21 mouse cellular contexts compared by ENCODE assay signal in the genomic region with DNA sequence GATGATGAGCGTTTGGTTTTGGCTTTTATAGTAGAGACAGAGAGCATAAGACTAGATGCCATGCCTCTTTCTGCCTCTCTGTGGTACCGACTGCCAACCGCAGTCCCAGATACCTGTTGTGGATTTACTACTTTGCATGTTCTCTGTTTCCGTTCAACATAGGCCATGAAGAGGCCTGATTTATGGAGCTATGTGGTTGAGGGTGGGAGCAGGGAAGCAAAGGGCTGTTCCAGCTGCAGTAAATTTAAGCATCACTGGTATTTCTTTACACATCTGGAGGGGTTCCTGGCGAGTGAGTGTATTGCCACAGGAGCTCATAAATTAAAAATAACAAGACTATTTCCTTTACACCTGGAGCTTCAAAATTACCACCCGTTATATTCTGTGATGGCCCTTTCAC.
DNase-seq lines count a peak whose midpoint lies in the region; ATAC-seq and TF ChIP-seq lines count a peak whose summit lies in the region.
"Had no signal": no experiment of that assay in that cellular context is flagged by ENCODE, and none has a peak within 500 bp of the region (broad histone marks: within the 10 kb centered on the region; RNA-seq: fewer than 3 reads in every experiment).

No protein-coding gene starts in this region.

- peak; percentile 19 for DNase-seq in embryo, embryonic 11 days
- no peak for DNase-seq in embryo, embryonic 9.5 days (ENCODE audit: extremely low spot score)
- DNase-seq in kidney, adult 18-20 months, result no peak
- DNase-seq in limb, embryonic 10.5 days (ENCODE audit: low spot score), result no peak
- no peak for DNase-seq in limb, embryonic 14.5 days (ENCODE audit: low spot score)
- DNase-seq in gastrocnemius, postnatal 4 days (ENCODE audit: low spot score in 2 of 2), result no peak
- DNase-seq: adrenal gland, adult 8-10 months; B cell, adult 2 months; cerebellum, adult 11 months; cerebellum, adult 8-10 months; cerebellum, postnatal 25 days; gastrocnemius, postnatal 14 days had no signal

- H3K36me3 ChIP-seq in kidney, embryonic 15.5 days, result 0 out of 2 replicates have a peak, but pooled peaks cover 4% of the 10 kb centered on the region
- H3K36me3 ChIP-seq in limb, embryonic 10.5 days, result peaks cover 26% of the 10 kb centered on the region
- H3K36me3 ChIP-seq in limb, embryonic 14.5 days (ENCODE audit: control insufficient read depth, insufficient read depth, low read length), result no peaks in the 10 kb centered on the region
- H3K36me3 ChIP-seq in liver, embryonic 12.5 days, result no peaks in the 10 kb centered on the region
- H3K36me3 ChIP-seq: embryonic facial prominence, embryonic 12.5 days; forebrain, embryonic 15.5 days; G1E; hindbrain, embryonic 10.5 days; hindbrain, embryonic 15.5 days had no signal

- no peak overlapping the region for H3K4me2 ChIP-seq in kidney, embryonic 15.5 days
- no peak overlapping the region for H3K4me2 ChIP-seq in limb, embryonic 14.5 days (replicated peaks; ENCODE audit: low read depth, low read length, severe bottlenecking)
- H3K4me2 ChIP-seq in liver, embryonic 12.5 days, result no peak overlapping the region
- H3K4me2 ChIP-seq: embryonic facial prominence, embryonic 12.5 days; forebrain, embryonic 15.5 days; heart, embryonic 12.5 days; hindbrain, embryonic 15.5 days had no signal

- H3K27ac ChIP-seq in kidney, embryonic 15.5 days, result 0 out of 2 replicates have a peak overlapping the region, but pooled peaks have one; percentile 15
- H3K27ac ChIP-seq in limb, embryonic 10.5 days, result peak overlapping the region; percentile 81; the same call in 1 of the 2 replicates
- no peak overlapping the region for H3K27ac ChIP-seq in limb, embryonic 14.5 days (replicated peaks; ENCODE audit: low read depth, low read length)
- no peak overlapping the region for H3K27ac ChIP-seq in liver, embryonic 12.5 days
- H3K27ac ChIP-seq: embryonic facial prominence, embryonic 12.5 days; forebrain, embryonic 15.5 days; hindbrain, embryonic 10.5 days; hindbrain, embryonic 15.5 days had no signal

- 27% methylated on average over 6 of the region's 6 CpGs for WGBS in kidney, embryonic 15.5 days
- 36% methylated on average over 6 of the region's 6 CpGs for WGBS in limb, embryonic 10.5 days
- 16% methylated on average over 6 of the region's 6 CpGs for WGBS in limb, embryonic 14.5 days
- 70% methylated on average over 6 of the region's 6 CpGs for WGBS in liver, embryonic 12.5 days (ENCODE audit: insufficient replicate concordance)

- H3K27me3 ChIP-seq in kidney, embryonic 15.5 days, result no peaks in the 10 kb centered on the region
- H3K27me3 ChIP-seq in limb, embryonic 10.5 days (ENCODE audit: low read depth, poor library complexity, severe bottlenecking), result no peaks in the 10 kb centered on the region
- no peaks in the 10 kb centered on the region for H3K27me3 ChIP-seq in limb, embryonic 14.5 days (ENCODE audit: control insufficient read depth, insufficient read depth, low read length)
- 0 out of 2 replicates have a peak, but pooled peaks cover 2% of the 10 kb centered on the region for H3K27me3 ChIP-seq in liver, embryonic 12.5 days (replicated peaks)
- H3K27me3 ChIP-seq: embryonic facial prominence, embryonic 12.5 days; forebrain, embryonic 15.5 days; heart, embryonic 12.5 days; hindbrain, embryonic 15.5 days had no signal

- peaks cover 15% of the 10 kb centered on the region for H3K4me1 ChIP-seq in kidney, embryonic 15.5 days
- peaks cover 48% of the 10 kb centered on the region for H3K4me1 ChIP-seq in limb, embryonic 10.5 days
- H3K4me1 ChIP-seq in limb, embryonic 14.5 days (ENCODE audit: control insufficient read depth, insufficient read depth, low read length), result peaks cover 26% of the 10 kb centered on the region
- no peaks in the 10 kb centered on the region for H3K4me1 ChIP-seq in liver, embryonic 12.5 days
- H3K4me1 ChIP-seq: forebrain, embryonic 15.5 days; hindbrain, embryonic 10.5 days had no signal

- ATAC-seq in kidney, embryonic 15.5 days (replicated peaks; ENCODE audit: low FRiP score), result peak; percentile 49; the same call in 1 of the 2 replicates
- peak; percentile 66; the same call in 1 of the 2 replicates for ATAC-seq in limb, embryonic 14.5 days (ENCODE audit: low FRiP score, low read depth)
- ATAC-seq in liver, embryonic 12.5 days, result no peak
- ATAC-seq: CD4-positive, CD25-positive, alpha-beta regulatory T cell, adult 4 months; forebrain, embryonic 15.5 days had no signal

- TF ChIP-seq POLR2A in limb, embryonic 14.5 days (IDR thresholded peaks at IDR 0.05; ENCODE audit: borderline replicate concordance, extremely low read depth, insufficient read depth, insufficient read length), result no peak

- no peak overlapping the region for H3K9ac ChIP-seq in kidney, embryonic 15.5 days
- no peak overlapping the region for H3K9ac ChIP-seq in limb, embryonic 14.5 days (ENCODE audit: low read depth, low read length, severe bottlenecking)
- H3K9ac ChIP-seq in liver, embryonic 12.5 days, result no peak overlapping the region
- H3K9ac ChIP-seq: embryonic facial prominence, embryonic 12.5 days; forebrain, embryonic 15.5 days; heart, embryonic 12.5 days; hindbrain, embryonic 15.5 days had no signal

- H3K4me3 ChIP-seq in kidney, embryonic 15.5 days (replicated peaks), result no peak overlapping the region
- no peak overlapping the region for H3K4me3 ChIP-seq in limb, embryonic 10.5 days
- no peak overlapping the region for H3K4me3 ChIP-seq in limb, embryonic 14.5 days (replicated peaks; ENCODE audit: low read length)
- no peak overlapping the region for H3K4me3 ChIP-seq in liver, embryonic 12.5 days
- H3K4me3 ChIP-seq: embryonic facial prominence, embryonic 12.5 days; forebrain, embryonic 15.5 days; heart, embryonic 12.5 days; hindbrain, embryonic 10.5 days; hindbrain, embryonic 15.5 days had no signal

- no peaks in the 10 kb centered on the region for H3K9me3 ChIP-seq in kidney, embryonic 15.5 days (replicated peaks)
- H3K9me3 ChIP-seq in limb, embryonic 10.5 days (replicated peaks), result peaks cover 5% of the 10 kb centered on the region; the same call in 1 of the 2 replicates
- no peaks in the 10 kb centered on the region for H3K9me3 ChIP-seq in limb, embryonic 14.5 days (ENCODE audit: control insufficient read depth, low read length)
- H3K9me3 ChIP-seq in liver, embryonic 12.5 days (replicated peaks), result 0 out of 2 replicates have a peak, but pooled peaks cover 4% of the 10 kb centered on the region
- H3K9me3 ChIP-seq: embryonic facial prominence, embryonic 12.5 days; forebrain, embryonic 15.5 days; heart, embryonic 12.5 days; hindbrain, embryonic 15.5 days had no signal

Comparison
In these comparisons a context has a peak if more than half of its experiments do, and no peak if none do; other contexts are left out.
1. H3K27ac ChIP-seq: peak in kidney, embryonic 15.5 days (single experiment) and limb, embryonic 10.5 days (single experiment); none in limb, embryonic 14.5 days (single experiment) and liver, embryonic 12.5 days (single experiment).